Mouse (Mus musculus) spleen, postnatal 10 days (tissue): ENCODE data around the gene Gpr26.

Experiments
- DNase-seq, 2 experiments: peaks; one replicate each; pipeline ENCODE4 v3.0.0; 2021 to 2022; ENCODE audit warnings: low spot score in 2 of 2

Gpr26 gene

GRCm38 (mm10) chr7:131966023-131966915, at the start of gene Gpr26:
Gene Gpr26 (plus strand): TSS chr7:131966460.
- DNase-seq: no peak

- no peak for DNase-seq
Measured at GRCm38 (mm10) chr7:131917384-131917783, 48.9 kb upstream of the Gpr26 start.

DNA sequence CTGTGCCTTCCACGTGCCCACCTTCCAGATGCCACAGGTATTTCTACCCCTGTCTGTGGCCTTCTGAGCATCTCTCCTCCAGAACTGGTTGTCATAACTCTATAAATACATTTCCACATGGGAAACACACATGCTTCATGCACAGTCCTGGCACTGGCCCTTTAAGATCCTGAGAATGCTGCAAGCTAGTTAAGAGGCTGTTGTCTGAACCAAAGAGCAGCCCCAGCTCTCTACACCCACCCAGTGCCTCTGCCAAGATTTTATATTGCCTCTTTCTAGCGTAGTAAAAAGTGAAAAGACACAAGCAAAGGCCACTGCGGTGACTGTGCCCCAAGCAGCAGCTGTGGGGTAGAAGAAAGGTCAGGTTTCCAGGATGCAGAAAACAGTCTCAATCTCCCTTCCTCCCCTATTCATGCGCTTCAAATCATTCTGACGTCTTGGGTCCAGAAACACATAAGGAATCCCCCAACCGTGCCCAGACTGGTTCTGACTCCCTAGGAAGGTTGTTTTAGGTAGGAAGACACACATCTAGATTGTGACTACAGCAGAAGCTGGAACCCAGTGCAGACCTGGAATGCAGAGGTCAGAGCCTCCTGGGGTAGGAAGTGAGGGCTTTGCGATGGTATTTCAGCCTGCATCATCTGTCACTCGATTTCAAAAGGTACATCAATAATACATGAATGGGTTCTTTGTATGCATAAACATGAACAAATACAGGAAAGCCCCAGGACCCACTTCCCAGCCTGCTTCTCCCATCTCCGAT, 38.8 kb upstream of the Gpr26 start:
- no peak for DNase-seq

GRCm38 (mm10) chr7:131937611-131938010, 28.6 kb upstream of the Gpr26 start:
- no peak for DNase-seq

DNA sequence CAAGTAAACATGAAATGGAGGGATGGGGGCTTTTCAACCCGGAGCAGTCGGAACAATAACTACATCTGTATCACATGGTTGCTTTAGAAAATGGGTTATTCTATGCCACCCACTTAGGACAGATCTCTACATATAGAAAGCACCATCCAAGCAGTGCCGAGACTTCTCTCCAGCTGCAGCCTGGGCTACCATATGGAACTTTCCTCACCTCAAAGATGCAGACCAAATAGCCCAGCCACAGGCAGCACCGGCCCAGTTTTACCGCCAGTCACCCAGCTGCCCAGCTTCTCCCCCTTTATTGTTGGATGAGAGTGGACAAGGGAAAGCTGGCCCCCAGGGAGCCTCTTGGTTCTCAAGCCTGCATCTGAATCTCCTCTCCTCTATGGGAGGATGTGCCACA, 15.1 kb upstream of the Gpr26 start:
- no peak for DNase-seq

- no peak for DNase-seq
Measured at GRCm38 (mm10) chr7:131953402-131953801, 12.9 kb upstream of the Gpr26 start.

DNA sequence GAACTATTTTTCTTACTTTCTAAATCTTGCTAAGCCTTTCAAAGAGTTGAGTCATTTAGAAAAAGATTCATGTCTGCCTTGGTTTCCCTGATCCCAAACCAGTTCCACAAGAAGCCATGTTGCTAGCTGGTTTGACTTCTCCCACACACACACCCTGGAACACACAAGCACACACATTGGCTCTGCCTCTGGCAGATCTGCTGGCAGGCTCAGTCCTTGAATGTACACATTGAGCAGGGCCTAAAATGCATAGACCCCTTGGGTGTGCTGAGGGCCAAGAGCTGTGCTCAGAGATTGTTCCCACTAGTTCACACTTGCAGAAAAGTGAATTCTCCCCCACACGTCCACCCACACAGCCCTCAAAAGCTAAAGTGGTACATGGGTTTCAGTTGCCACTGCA, 7.6 kb upstream of the Gpr26 start:
- no peak for DNase-seq

DNA sequence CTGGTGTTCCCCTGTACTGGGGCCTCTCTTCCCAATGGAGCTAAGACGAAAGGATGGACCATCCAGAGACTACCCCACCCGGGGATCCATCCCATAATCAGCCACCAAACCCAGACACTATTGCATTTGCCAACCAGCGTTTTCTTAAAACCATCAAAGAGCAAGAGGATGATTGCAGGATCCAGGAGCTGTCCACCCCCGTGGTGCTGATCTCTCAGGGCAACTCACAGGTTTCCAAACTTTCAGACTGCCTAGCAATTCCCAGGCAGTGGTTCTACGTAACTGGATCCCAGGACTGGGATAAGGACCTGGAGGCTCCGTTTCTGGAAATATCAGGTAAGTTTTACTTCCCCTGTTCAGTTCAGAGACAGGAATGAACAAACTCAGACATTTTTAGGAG, 5.7 kb upstream of the Gpr26 start:
- DNase-seq: peak in 1 of 2 experiments; percentile 36

DNA sequence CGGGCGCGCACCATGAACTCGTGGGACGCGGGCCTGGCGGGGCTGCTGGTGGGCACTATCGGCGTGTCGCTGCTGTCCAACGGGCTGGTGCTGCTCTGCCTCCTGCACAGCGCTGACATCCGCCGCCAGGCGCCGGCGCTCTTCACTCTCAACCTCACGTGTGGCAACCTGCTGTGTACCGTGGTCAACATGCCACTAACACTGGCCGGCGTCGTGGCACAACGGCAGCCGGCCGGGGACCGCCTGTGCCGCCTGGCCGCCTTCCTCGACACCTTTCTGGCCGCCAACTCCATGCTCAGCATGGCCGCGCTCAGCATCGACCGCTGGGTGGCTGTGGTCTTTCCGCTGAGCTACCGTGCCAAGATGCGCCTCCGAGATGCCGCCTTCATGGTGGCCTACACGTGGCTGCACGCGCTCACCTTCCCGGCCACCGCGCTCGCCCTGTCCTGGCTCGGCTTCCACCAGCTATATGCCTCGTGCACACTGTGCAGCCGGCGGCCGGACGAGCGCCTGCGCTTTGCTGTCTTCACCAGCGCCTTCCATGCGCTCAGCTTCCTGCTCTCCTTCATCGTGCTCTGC, 745 bp downstream of the Gpr26 start:
- DNase-seq: no peak

GRCm38 (mm10) chr7:131970255-131970654, 4.0 kb downstream of the Gpr26 start:
- no peak for DNase-seq

- DNase-seq: no peak
Measured at GRCm38 (mm10) chr7:131975867-131976266, 9.6 kb downstream of the Gpr26 start.

DNA sequence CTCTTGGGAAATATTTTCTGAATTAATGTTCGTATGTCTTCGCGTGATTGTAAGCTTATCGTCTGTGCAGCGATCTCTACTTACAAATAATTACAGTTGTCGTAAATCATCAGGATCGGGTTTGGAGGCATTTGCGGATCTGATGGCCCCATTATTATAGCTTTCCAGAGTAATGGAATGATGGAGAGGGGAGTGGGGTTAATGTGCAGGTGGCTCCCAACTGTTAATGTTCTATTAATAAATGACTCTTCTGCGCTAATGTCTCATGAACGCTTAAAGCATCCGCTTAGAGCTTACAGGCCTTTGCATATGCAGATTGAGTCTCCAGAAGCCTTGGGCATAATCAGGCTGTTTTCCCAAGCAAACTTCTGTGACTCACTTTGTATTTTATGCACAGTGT, 12.3 kb downstream of the Gpr26 start:
- DNase-seq: no peak

DNA sequence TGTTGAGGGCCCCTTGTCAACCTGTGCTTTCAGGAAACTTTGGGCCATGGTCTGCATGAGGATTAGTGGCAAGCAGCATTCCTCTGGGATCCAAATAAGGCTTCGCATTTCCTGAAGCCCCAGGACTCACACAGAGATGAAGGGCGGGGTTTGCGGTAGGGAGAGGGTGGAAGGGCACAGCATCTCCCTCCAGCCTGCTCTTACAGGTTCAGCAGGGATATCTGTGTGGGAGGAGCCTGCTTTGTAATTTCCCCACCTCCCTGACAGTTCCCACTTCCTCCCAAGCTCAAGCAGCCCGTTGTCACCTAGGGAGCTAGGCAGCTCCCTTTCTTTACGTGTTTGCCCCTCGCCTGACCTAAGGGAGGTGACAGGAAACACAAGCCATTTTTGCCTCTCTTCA, 22.8 kb downstream of the Gpr26 start:
- DNase-seq: no peak

DNA sequence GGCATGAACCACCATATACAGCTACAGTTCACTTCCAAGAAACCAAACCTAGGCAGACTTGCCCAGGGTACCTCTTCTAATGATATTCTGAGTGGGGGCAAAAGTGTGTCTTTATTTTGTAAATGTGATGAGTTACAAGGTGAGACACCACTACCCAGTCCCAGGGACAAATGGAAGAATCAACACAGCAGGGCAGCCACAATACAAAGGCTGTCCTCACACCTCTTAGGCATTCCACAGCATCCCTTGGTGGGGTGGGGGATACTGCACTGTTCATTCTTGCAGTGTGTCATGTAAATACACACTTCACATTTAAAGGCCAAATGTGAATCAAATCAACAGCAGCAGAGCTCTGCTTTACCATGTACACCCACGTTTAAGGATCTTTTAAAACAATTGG, 26.0 kb downstream of the Gpr26 start:
- no peak for DNase-seq

DNA sequence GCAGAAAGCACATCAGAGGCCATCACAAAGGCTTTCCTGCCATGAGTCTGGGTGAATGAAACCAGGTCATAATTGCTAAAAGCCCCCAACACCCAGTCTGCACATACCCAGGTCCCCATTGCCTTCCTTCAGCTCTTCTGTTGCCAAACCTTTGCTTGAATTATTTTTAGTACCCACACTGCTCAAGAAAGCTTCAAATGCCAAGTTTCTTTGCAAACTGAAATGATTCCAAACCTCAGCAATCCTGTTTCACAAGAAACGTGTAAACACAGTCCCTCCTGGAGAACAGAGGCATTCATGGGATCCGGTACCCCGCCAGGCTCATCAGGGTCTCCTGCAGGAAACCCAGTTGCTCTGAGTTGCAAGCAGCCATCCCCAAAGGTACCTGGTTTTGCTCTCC, 26.6 kb downstream of the Gpr26 start:
- DNase-seq: no peak

- no peak for DNase-seq
Measured at GRCm38 (mm10) chr7:132005996-132006696, 39.9 kb downstream of the Gpr26 start.

- no peak for DNase-seq
Measured at GRCm38 (mm10) chr7:132009002-132009401, 42.7 kb downstream of the Gpr26 start.

- DNase-seq: no peak
Measured at GRCm38 (mm10) chr7:132012969-132013679, 46.9 kb downstream of the Gpr26 start.

DNA sequence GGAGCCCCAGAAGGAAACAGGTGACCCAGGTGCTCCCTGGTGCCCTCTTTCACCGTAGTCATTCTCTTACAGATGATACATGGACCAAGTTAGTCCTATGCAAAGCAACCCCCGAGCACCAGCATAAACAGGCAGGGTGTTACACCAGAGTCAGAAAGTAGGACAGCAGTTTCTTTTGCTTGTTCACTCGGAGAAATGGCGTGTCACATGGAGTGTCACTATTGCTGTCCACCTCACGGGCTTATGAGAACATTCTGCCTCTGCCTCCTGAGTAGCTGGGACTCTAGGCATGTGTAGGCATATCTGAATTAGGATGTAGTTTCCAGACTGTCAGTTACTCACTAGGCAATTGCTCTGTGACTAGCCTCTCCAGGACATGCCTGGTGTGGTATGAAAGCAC, 47.7 kb downstream of the Gpr26 start:
- no peak for DNase-seq

DNA sequence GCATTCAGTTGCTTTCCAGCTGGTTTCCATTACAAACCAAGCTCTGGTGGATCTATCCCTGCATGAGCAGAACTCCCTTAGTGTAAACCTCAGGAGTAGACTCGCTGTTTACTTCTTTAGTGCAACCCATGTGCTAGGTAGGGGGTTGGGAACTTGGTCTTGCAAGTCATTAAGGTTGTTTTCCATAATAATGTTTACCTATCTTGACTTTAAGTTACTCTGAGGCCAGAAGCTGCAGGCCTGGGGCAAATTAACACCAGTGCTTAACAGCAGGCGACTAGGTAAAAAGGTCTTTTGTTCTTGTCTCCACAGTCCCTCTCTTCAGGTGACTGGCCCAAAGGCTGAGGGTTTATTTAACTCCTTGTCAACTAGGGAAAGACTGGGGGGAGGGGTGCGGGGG, 48.9 kb downstream of the Gpr26 start:
- DNase-seq: no peak

DNA sequence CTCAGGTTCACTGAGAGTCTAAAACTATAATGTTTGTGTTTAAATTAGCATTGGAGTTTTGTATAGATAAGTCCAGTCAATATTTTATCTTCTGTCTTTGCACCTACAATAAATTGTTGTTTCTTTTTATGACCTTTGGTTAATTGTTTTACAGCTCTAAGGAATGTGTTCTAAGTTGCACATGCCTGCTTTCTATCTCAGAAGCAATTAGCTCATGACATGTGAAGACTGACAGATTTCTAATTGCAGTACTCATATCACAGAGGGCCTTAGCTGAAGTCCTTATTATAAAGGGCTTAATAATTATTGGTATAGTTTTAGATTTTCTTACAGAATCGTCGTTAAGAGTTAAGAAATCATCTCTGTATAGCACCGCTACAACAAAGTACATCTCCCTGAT, 49.7 kb downstream of the Gpr26 start:
- no peak for DNase-seq
